In the genomic region with DNA sequence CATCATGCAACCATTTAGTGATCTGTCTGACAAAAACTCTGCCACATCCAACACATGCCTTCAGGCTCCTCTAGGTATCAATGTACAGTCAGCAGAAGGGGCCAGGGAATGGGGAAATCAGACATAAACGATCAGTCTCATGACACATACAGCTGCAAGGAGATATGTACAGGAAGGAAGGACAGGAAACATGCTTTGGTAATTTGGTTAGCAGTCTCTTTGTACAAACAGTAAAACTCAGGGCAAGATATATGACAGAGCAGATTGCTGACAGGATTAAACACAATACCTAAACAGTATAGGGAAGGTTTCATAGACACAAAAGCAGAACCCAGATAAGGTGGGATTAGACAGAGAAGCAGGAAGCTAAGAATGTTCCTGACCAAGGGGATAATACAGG, we compare ENCODE assay signal across 32 mouse cellular contexts.
DNase-seq lines count a peak whose midpoint lies in the region; ATAC-seq lines count a peak whose summit lies in the region.
"Had no signal": no experiment of that assay in that cellular context is flagged by ENCODE, and none has a peak within 500 bp of the region (broad histone marks: within the 10 kb centered on the region; RNA-seq: fewer than 3 reads in every experiment).

No protein-coding gene starts in this region.

- no peaks in the 10 kb centered on the region for H3K27me3 ChIP-seq in intestine, embryonic 16.5 days (replicated peaks; ENCODE audit: control insufficient read depth, insufficient read depth, low read length)
- no peaks in the 10 kb centered on the region for H3K27me3 ChIP-seq in intestine, embryonic 15.5 days (replicated peaks)
- H3K27me3 ChIP-seq: embryonic facial prominence, embryonic 13.5 days; forebrain, embryonic 15.5 days; hindbrain, embryonic 15.5 days; midbrain, embryonic 13.5 days; neural tube, embryonic 13.5 days had no signal

- H3K4me3 ChIP-seq in intestine, embryonic 16.5 days (ENCODE audit: low read length) = no peak overlapping the region
- H3K4me3 ChIP-seq in intestine, embryonic 15.5 days (replicated peaks) = no peak overlapping the region
- H3K4me3 ChIP-seq: embryonic facial prominence, embryonic 13.5 days; forebrain, embryonic 10.5 days; forebrain, embryonic 15.5 days; hindbrain, embryonic 10.5 days; hindbrain, embryonic 15.5 days; megakaryocyte, embryonic 14.5 days; midbrain, embryonic 13.5 days; neural tube, embryonic 13.5 days had no signal

- H3K9ac ChIP-seq in intestine, embryonic 16.5 days (ENCODE audit: low read depth, low read length) = no peak overlapping the region
- no peak overlapping the region for H3K9ac ChIP-seq in intestine, embryonic 15.5 days
- H3K9ac ChIP-seq: embryonic facial prominence, embryonic 13.5 days; forebrain, embryonic 15.5 days; hindbrain, embryonic 15.5 days; liver, embryonic 14.5 days; lung, embryonic 14.5 days; midbrain, embryonic 13.5 days; neural tube, embryonic 13.5 days had no signal

- intact Hi-C loops in left cerebral cortex, postnatal 4 days (cut with DNase I) = no loop called here

- peaks cover 6% of the 10 kb centered on the region; the same call in 1 of the 2 replicates for H3K4me1 ChIP-seq in intestine, embryonic 16.5 days (ENCODE audit: control insufficient read depth, insufficient read depth, low read length)
- peaks cover 3% of the 10 kb centered on the region; the same call in 1 of the 2 replicates for H3K4me1 ChIP-seq in intestine, embryonic 15.5 days (replicated peaks)
- H3K4me1 ChIP-seq: forebrain, embryonic 15.5 days; hindbrain, embryonic 15.5 days; midbrain, embryonic 13.5 days; neural tube, embryonic 13.5 days had no signal

- H3K4me2 ChIP-seq in intestine, embryonic 16.5 days (ENCODE audit: low read depth, low read length) = no peak overlapping the region
- H3K4me2 ChIP-seq in intestine, embryonic 15.5 days (replicated peaks) = no peak overlapping the region
- H3K4me2 ChIP-seq: embryonic facial prominence, embryonic 13.5 days; forebrain, embryonic 15.5 days; heart, embryonic 11.5 days; hindbrain, embryonic 15.5 days; lung, embryonic 14.5 days; midbrain, embryonic 13.5 days; neural tube, embryonic 13.5 days had no signal

- H3K36me3 ChIP-seq in intestine, embryonic 16.5 days (ENCODE audit: control insufficient read depth, insufficient read depth, low read length) = no peaks in the 10 kb centered on the region
- no peaks in the 10 kb centered on the region for H3K36me3 ChIP-seq in intestine, embryonic 15.5 days
- H3K36me3 ChIP-seq: embryonic facial prominence, embryonic 13.5 days; forebrain, embryonic 10.5 days; forebrain, embryonic 15.5 days; G1E; hindbrain, embryonic 10.5 days; hindbrain, embryonic 15.5 days; midbrain, embryonic 13.5 days; neural tube, embryonic 13.5 days had no signal

- 33% methylated on average over 1 of the region's 1 CpGs for WGBS in intestine, embryonic 16.5 days
- WGBS in intestine, embryonic 15.5 days = 5% methylated on average over 1 of the region's 1 CpGs

- no peak overlapping the region for H3K27ac ChIP-seq in intestine, embryonic 16.5 days (ENCODE audit: low read length)
- no peak overlapping the region for H3K27ac ChIP-seq in intestine, embryonic 15.5 days
- H3K27ac ChIP-seq: embryonic facial prominence, embryonic 13.5 days; forebrain, embryonic 10.5 days; forebrain, embryonic 15.5 days; hindbrain, embryonic 10.5 days; hindbrain, embryonic 15.5 days; kidney, postnatal 0 days; liver, embryonic 14.5 days; midbrain, embryonic 13.5 days; neural tube, embryonic 13.5 days; stomach, postnatal 0 days had no signal

- peak; percentile 37 for DNase-seq in MEL-GATA-1-ER (ENCODE audit: extremely low read depth, low read depth)
- DNase-seq in left cerebral cortex, postnatal 4 days = no peak
- no peak for DNase-seq in ovary, postnatal 36 days (ENCODE audit: low spot score)
- DNase-seq in urinary bladder, postnatal 25 days (ENCODE audit: low spot score) = no peak
- DNase-seq: adrenal gland, postnatal 25 days; cerebellum, adult 2 months; cerebellum, postnatal 14 days; gastrocnemius, postnatal 10 days; kidney, adult 8-10 months; kidney, postnatal 4 days; liver; lung, embryonic 14.5 days; thymus, adult 2 months; thymus, postnatal 36 days had no signal

- no peaks in the 10 kb centered on the region for H3K9me3 ChIP-seq in intestine, embryonic 16.5 days (ENCODE audit: control insufficient read depth, low read length)
- no peaks in the 10 kb centered on the region for H3K9me3 ChIP-seq in intestine, embryonic 15.5 days
- H3K9me3 ChIP-seq: embryonic facial prominence, embryonic 13.5 days; forebrain, embryonic 10.5 days; forebrain, embryonic 15.5 days; hindbrain, embryonic 10.5 days; hindbrain, embryonic 15.5 days; megakaryocyte, embryonic 14.5 days; midbrain, embryonic 13.5 days; neural tube, embryonic 13.5 days had no signal

- ATAC-seq in intestine, embryonic 16.5 days = peak; percentile 37
- ATAC-seq in intestine, embryonic 15.5 days = no peak; the same call in 1 of the 2 replicates
- ATAC-seq in granulocyte monocyte progenitor cell, adult 5-6 weeks (replicated peaks; ENCODE audit: poor library complexity, severe bottlenecking) = peak; percentile 79
- ATAC-seq in megakaryocyte-erythroid progenitor cell, adult 5-6 weeks (replicated peaks; ENCODE audit: low FRiP score, low TSS enrichment, poor library complexity, severe bottlenecking) = peak; percentile 47; the same call in 1 of the 2 replicates
- ATAC-seq: forebrain, embryonic 15.5 days; inflammation-experienced regulatory T-cells, adult 6 months; midbrain, embryonic 13.5 days had no signal
